Mouse (Mus musculus) spleen, postnatal 0 days (tissue): ENCODE results near the gene Lyzl4. TPM values are rescaled to one million over a fixed set of nuclear protein-coding genes. Genes with fewer than 3 reads are reported as not detected.

Experiments used
- polyA plus RNA-seq: library from polyadenylated mRNA; unstranded; fragments of >200 nt; fragmentation: Nextera tagmentation; extraction: Ambion mirVana; gene quantifications from 2 replicates; pipeline ENCODE4 v1.2.1, GENCODE M21; 2015

Lyzl4 gene
- polyA plus RNA-seq, result 0.32 TPM in 1 of 2 replicates, not detected in the other

GRCm38 (mm10) chr9:121642001-121642400, at the start of gene Lyzl4:
Gene Lyzl4, minus strand, starts transcription at chr9:121642096.

DNA sequence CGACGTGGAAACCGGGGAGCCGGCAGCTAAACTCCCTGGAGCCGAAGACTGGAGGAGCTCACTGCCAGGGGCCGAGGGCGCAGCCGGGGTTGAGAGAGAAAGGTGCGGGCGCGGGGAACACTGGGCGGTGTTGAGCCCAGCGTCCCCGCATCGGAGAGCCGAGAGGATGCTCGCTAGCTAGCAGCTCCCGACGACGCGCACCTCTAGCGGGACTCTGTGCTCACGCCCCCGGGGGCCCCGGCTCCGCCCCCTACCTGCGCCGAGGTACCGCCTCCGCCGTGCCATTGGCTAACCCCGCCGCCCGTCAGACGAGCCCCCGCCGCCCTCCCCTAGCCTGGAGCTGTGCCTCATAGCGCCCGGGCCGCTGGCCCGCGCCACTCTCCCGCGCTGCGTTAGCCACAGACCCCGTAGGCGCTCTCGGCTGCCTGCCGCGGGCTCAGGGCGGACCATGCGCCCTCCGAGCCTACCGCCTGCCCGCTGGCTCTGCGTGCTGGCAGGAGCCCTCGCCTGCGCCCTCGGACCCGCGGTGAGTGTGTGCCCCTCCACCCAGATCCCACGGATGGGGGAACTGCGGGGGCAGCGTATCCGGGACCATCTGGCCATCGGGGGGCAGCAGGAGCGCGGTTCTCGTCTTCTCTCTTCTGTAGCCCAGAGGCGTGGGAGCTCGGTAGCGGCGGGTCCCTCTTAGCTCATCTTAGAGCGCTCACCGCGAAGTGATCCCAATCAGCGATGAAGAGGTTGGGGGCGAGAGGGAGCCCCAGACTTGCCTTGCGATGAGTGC, 695 bp upstream of the Lyzl4 start, which contains the start of gene Vipr1:
TSS of gene Vipr1 (plus strand) at position 316 of the 781 bp plus-strand sequence.

Other genes with a start within 250 kb of the Lyzl4 start
- gene Cck, start 146.4 kb downstream of the Lyzl4 start, polyA plus RNA-seq, result not detected in 2 replicates
- 0.42 and 0.45 TPM in 2 replicates for gene Vipr1, start 620 bp upstream of the Lyzl4 start, polyA plus RNA-seq
- gene Sec22c, start 63.4 kb upstream of the Lyzl4 start, polyA plus RNA-seq, result 4.6 and 6.9 TPM in 2 replicates
- gene Ss18l2, start 68.2 kb upstream of the Lyzl4 start, polyA plus RNA-seq, result 68.7 and 73.3 TPM in 2 replicates
- gene Nktr, start 77.1 kb upstream of the Lyzl4 start, polyA plus RNA-seq, result 35.6 and 35.7 TPM in 2 replicates
- 3.5 and 4.7 TPM in 2 replicates for gene Zfp651, start 117.2 kb upstream of the Lyzl4 start, polyA plus RNA-seq
- gene Klhl40, start 135.5 kb upstream of the Lyzl4 start, polyA plus RNA-seq, result not detected in 2 replicates
- gene Hhatl, start 150.4 kb upstream of the Lyzl4 start, polyA plus RNA-seq, result 0.11 and 0.13 TPM in 2 replicates
- gene Ccdc13, start 197.4 kb upstream of the Lyzl4 start, polyA plus RNA-seq, result not detected in 2 replicates
- gene Higd1a, start 216.3 kb upstream of the Lyzl4 start, polyA plus RNA-seq, result 85.3 and 93.9 TPM in 2 replicates